Mouse (Mus musculus): ENCODE results near the gene P2ry12. TPM values are rescaled to one million over a fixed set of nuclear protein-coding genes. Genes with fewer than 3 reads are reported as not detected.
A peak's percentile ranks its signal among the peaks of the same experiment; 100 is the strongest.

Gene P2ry12
- polyA plus RNA-seq, 1 experiment from 2014 or later, result 9.2 TPM

DNA sequence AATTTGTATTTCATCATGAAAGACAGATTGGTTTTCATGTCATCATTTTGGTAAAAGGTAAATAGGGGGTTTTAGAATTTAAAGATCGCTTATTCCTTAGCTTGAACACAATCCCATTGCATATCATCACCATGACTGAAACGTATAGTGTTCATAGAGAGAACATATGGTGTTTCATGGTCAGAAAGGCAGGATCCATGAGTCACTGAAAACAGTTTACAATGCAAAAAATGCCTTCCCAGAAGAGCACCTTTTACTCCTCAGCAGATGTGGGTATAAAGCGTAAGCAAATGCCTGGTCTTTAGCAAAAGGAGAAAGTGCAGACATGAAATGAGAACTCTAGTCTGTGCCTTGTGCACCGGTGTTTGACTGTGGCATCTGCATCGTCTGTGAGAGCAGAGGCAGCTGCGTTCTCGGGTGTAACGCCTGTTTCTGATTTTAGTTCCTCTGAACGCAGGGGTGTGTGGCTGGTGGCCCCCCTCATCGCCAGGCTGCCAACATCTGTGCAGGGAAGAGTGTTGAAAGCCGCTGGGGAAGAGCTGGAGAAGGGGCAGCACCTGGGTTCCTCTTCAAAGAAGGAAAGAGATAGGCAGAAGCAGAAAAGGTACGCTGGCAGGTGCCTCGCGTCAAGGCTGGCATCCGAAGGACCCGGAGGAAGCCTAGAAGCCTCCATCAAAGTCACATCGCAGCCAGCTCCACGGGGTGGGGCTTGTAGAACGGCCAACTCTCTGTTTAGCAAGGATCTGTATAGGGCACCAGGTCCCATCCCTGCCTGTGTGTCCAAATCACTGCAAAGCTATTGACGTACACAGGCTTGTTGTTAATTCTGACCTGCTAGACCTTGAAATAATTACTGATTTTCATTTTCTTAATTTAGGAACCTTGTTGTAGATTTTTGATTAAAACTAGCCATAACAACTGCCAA, 4.7 kb downstream of the P2ry12 start:
- no peak overlapping the region for H3K4me3 ChIP-seq (ENCODE audit: low read depth, low read length)
- no peak overlapping the region for H3K9ac ChIP-seq (ENCODE audit: low read length)
- H3K27me3 ChIP-seq (replicated peaks; ENCODE audit: control insufficient read depth, insufficient read depth, low read length), result no peaks in the 10 kb centered on the region
- H3K27ac ChIP-seq (ENCODE audit: low read depth, low read length), result no peak overlapping the region
- H3K4me1 ChIP-seq (ENCODE audit: control insufficient read depth, insufficient read depth, low read length), result peaks cover 9% of the 10 kb centered on the region
- H3K9me3 ChIP-seq (replicated peaks; ENCODE audit: control insufficient read depth, low read length), result no peaks in the 10 kb centered on the region
- H3K36me3 ChIP-seq (ENCODE audit: control insufficient read depth, insufficient read depth, low read length), result no peaks in the 10 kb centered on the region
- ATAC-seq, result no peak
- H3K4me2 ChIP-seq (ENCODE audit: low read length), result no peak overlapping the region
- no peak for DNase-seq (ENCODE audit: low spot score)
- 92% methylated on average over 20 of the region's 20 CpGs for WGBS

DNA sequence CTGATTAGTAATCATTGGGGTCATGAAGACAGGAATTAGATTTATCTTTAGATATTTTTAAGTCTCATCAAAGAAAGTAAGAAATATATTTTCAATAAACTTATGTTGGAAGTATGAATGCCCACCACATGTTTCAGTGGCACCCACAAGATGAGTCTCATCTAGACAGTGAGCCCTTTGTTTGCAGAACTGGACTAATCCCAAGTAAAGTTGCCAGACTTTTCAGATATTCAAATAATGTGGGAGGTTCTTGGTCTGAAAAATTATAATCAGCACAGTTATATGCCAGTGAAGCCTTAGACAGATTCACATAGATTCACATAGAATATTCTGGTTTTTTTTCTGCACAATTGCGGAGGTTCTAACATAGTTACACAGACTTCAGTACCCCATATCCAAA, 12.2 kb downstream of the P2ry12 start:
- 93% methylated on average over 1 of the region's 1 CpGs for WGBS
- Histone ChIP-seq H3K4me3 (ENCODE audit: low read depth, low read length) (no peak overlapping the region), H3K4me2 (ENCODE audit: low read length) (no peak overlapping the region), H3K27ac (ENCODE audit: low read depth, low read length) (no peak overlapping the region), H3K36me3 (ENCODE audit: control insufficient read depth, insufficient read depth, low read length) (no peaks in the 10 kb centered on the region), H3K4me1 (ENCODE audit: control insufficient read depth, insufficient read depth, low read length) (peaks cover 5% of the 10 kb centered on the region; the same call in 1 of the 2 replicates), H3K9me3 (replicated peaks; ENCODE audit: control insufficient read depth, low read length) (no peaks in the 10 kb centered on the region), H3K9ac (ENCODE audit: low read length) (no peak overlapping the region), H3K27me3 (replicated peaks; ENCODE audit: control insufficient read depth, insufficient read depth, low read length) (no peaks in the 10 kb centered on the region)
- DNase-seq (ENCODE audit: low spot score) (no peak), ATAC-seq (no peak)

DNA sequence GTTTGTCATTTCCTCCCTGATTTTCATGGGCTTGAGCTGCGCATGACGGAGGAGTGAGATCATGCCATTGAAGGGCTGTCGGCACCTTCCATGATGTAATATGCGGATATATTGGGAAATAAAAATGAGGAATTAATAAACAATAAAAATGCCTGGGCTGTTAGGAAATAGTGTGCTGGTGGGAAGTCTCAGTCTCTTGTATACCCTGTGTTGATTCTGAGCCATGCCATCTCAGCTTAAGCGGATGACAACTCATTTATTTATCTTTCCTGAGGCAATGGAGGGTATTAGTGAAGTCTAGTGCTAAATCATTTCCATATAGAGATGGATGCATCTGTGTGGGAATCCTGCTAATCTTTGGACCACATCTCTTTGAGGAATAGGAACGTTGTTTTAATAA, 14.6 kb downstream of the P2ry12 start:
- no peak overlapping the region for H3K9ac ChIP-seq (ENCODE audit: low read length)
- 90% methylated on average over 6 of the region's 6 CpGs for WGBS
- ATAC-seq, result no peak
- H3K27me3 ChIP-seq (replicated peaks; ENCODE audit: control insufficient read depth, insufficient read depth, low read length), result no peaks in the 10 kb centered on the region
- no peak overlapping the region for H3K4me2 ChIP-seq (ENCODE audit: low read length)
- DNase-seq (ENCODE audit: low spot score), result no peak
- H3K4me3 ChIP-seq (ENCODE audit: low read depth, low read length), result no peak overlapping the region
- peaks cover 5% of the 10 kb centered on the region; the same call in 1 of the 2 replicates for H3K4me1 ChIP-seq (ENCODE audit: control insufficient read depth, insufficient read depth, low read length)
- H3K36me3 ChIP-seq (ENCODE audit: control insufficient read depth, insufficient read depth, low read length), result no peaks in the 10 kb centered on the region
- no peak overlapping the region for H3K27ac ChIP-seq (ENCODE audit: low read depth, low read length)
- H3K9me3 ChIP-seq (replicated peaks; ENCODE audit: control insufficient read depth, low read length), result no peaks in the 10 kb centered on the region

DNA sequence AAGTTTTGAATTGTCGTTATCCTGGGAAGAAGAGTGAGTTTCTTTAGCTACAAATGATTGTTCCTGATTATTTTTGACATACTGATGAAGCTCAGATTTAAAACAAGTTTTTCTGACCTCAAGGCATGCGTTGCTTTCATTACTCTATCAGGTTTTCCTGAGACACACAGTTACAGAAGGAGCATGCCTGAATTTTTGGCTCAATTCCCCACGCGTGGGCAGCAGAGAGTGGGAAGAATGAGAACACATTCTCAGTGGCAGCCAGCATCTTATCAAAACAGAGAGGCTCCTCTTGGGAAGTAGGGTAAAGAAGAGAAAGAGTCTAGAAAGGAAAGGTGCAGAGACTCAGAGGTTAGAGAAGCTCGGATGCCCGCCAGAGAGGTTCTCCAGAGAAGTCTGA, 19.3 kb downstream of the P2ry12 start:
- H3K36me3 ChIP-seq (ENCODE audit: control insufficient read depth, insufficient read depth, low read length), result no peaks in the 10 kb centered on the region
- 79% methylated on average over 6 of the region's 6 CpGs for WGBS
- DNase-seq (ENCODE audit: low spot score) (no peak), ATAC-seq (no peak)
- H3K27ac ChIP-seq (ENCODE audit: low read depth, low read length), result no peak overlapping the region
- no peak overlapping the region for H3K4me3 ChIP-seq (ENCODE audit: low read depth, low read length)
- H3K4me2 ChIP-seq (ENCODE audit: low read length), result no peak overlapping the region
- H3K4me1 ChIP-seq (ENCODE audit: control insufficient read depth, insufficient read depth, low read length), result no peaks in the 10 kb centered on the region
- H3K27me3 ChIP-seq (replicated peaks; ENCODE audit: control insufficient read depth, insufficient read depth, low read length), result no peaks in the 10 kb centered on the region
- no peaks in the 10 kb centered on the region for H3K9me3 ChIP-seq (replicated peaks; ENCODE audit: control insufficient read depth, low read length)
- H3K9ac ChIP-seq (ENCODE audit: low read length), result no peak overlapping the region

DNA sequence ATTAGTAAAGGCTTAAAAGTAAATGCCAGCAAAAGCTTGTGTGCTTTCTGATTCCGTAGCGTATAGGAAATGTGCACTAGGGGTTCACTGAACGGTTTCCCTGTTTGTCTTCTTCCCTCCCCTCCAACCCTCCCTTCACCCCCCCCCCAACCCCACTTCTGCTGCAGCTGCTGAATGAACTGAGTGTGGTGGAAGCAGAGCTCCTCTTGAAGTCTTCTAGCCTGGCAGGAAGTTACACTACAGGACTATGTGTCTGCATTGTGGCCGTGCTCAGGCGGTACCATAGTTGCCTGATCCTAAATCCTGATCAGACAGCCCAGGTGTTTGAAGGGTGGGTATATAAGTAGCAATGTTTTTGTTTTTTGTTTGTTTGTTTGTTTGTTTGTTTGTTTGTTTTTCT, 27.8 kb downstream of the P2ry12 start:
- 79% methylated on average over 5 of the region's 5 CpGs for WGBS
- Histone ChIP-seq H3K27me3 (replicated peaks; ENCODE audit: control insufficient read depth, insufficient read depth, low read length) (no peaks in the 10 kb centered on the region), H3K36me3 (ENCODE audit: control insufficient read depth, insufficient read depth, low read length) (no peaks in the 10 kb centered on the region), H3K9me3 (replicated peaks; ENCODE audit: control insufficient read depth, low read length) (no peaks in the 10 kb centered on the region), H3K4me2 (ENCODE audit: low read length) (no peak overlapping the region), H3K9ac (ENCODE audit: low read length) (no peak overlapping the region), H3K27ac (ENCODE audit: low read depth, low read length) (no peak overlapping the region), H3K4me1 (ENCODE audit: control insufficient read depth, insufficient read depth, low read length) (no peaks in the 10 kb centered on the region), H3K4me3 (ENCODE audit: low read depth, low read length) (no peak overlapping the region)
- DNase-seq (ENCODE audit: low spot score), result no peak
- no peak for ATAC-seq

DNA sequence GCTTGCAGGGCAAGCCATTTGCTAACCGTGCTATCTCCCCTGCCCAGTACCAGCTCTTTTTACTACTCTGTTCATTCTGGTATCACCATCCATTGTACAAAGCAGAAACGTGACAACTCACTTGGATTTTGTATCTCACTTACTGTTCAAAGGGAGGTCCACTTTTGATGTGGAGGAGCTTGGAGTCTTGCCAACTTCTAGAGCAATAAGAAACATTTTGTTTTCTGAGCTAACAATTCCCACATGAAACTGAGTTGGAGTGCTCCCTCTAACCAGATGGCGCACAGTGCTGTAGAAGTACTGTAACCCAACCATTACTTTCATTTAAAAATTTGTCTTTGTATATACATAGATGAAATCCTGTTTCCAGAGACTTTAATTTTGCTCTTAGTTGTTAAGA, 31.8 kb downstream of the P2ry12 start:
- H3K4me2 ChIP-seq (ENCODE audit: low read length), result no peak overlapping the region
- no peak for ATAC-seq
- H3K9me3 ChIP-seq (replicated peaks; ENCODE audit: control insufficient read depth, low read length), result no peaks in the 10 kb centered on the region
- DNase-seq (ENCODE audit: low spot score), result peak; percentile 20
- H3K27ac ChIP-seq (ENCODE audit: low read depth, low read length), result no peak overlapping the region
- H3K9ac ChIP-seq (ENCODE audit: low read length), result no peak overlapping the region
- WGBS, result 71% methylated on average over 3 of the region's 3 CpGs
- H3K36me3 ChIP-seq (ENCODE audit: control insufficient read depth, insufficient read depth, low read length), result no peaks in the 10 kb centered on the region
- H3K4me1 ChIP-seq (ENCODE audit: control insufficient read depth, insufficient read depth, low read length), result no peaks in the 10 kb centered on the region
- no peak overlapping the region for H3K4me3 ChIP-seq (ENCODE audit: low read depth, low read length)
- H3K27me3 ChIP-seq (replicated peaks; ENCODE audit: control insufficient read depth, insufficient read depth, low read length), result no peaks in the 10 kb centered on the region

DNA sequence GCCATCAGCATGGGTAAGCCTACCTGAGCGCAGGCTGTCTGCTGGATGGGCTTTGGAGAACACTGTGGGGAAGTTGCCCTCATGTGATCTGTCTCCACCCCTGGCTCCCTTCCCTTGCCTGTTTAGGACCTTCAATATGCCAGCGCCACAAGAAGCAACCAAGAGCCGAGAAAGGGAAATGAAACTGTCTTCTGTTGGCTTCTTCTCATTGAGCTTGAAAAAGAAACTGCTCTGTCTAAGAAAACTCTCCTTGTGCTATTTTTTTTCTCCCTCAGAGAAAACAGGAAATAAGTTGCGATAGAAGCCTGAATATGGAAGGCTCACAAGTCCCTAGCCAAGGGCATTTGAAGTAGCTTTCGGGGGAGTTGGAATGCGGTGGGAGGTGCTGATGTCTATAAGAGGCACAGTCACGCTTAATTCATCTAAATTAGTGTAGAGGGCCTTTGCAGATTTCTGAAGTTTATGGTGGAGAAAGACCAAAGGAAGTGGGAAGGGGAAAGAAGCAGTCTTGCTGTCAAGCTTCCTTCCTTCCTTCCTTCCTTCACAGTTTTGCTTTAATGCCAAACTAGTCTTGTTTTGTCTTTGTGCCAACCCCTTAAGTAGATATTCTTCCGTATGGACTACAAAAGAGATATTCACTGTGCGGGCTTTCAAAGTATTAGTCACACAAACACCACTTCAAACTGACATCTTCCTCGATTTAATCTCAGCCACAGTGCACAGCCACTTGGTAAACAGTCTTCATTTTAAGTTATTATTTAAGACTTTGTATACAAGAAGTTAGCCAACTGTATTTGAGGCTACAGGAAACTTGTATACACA, 33.7 kb downstream of the P2ry12 start:
- H3K9me3 ChIP-seq (replicated peaks; ENCODE audit: control insufficient read depth, low read length), result no peaks in the 10 kb centered on the region
- no peak overlapping the region for H3K4me2 ChIP-seq (ENCODE audit: low read length)
- no peaks in the 10 kb centered on the region for H3K27me3 ChIP-seq (replicated peaks; ENCODE audit: control insufficient read depth, insufficient read depth, low read length)
- no peaks in the 10 kb centered on the region for H3K4me1 ChIP-seq (ENCODE audit: control insufficient read depth, insufficient read depth, low read length)
- WGBS, result 78% methylated on average over 10 of the region's 10 CpGs
- no peaks in the 10 kb centered on the region for H3K36me3 ChIP-seq (ENCODE audit: control insufficient read depth, insufficient read depth, low read length)
- H3K9ac ChIP-seq (ENCODE audit: low read length), result no peak overlapping the region
- ATAC-seq (no peak), DNase-seq (ENCODE audit: low spot score) (no peak)
- H3K27ac ChIP-seq (ENCODE audit: low read depth, low read length), result no peak overlapping the region
- H3K4me3 ChIP-seq (ENCODE audit: low read depth, low read length), result no peak overlapping the region

DNA sequence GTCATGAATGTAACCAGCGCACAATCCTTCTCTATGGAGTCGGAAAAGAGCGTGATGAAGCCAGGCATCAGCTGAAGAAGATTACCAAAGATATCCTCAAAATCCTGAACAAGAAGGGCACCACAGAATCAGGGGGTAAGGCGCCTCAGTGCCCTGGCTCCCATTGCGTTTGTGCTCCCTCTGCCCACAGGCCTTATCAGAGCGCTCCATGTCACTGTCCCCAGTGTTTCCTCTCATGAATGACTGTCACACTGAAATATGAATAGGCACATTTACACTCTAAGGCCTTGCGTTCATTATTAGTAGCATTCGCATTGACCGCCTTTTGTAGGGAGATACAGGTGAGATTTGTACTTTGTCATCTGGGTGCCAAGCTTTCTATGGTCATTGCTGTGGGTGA, 35.0 kb downstream of the P2ry12 start:
- H3K4me3 ChIP-seq (ENCODE audit: low read depth, low read length), result no peak overlapping the region
- H3K27ac ChIP-seq (ENCODE audit: low read depth, low read length), result no peak overlapping the region
- H3K9ac ChIP-seq (ENCODE audit: low read length), result no peak overlapping the region
- H3K9me3 ChIP-seq (replicated peaks; ENCODE audit: control insufficient read depth, low read length), result no peaks in the 10 kb centered on the region
- no peaks in the 10 kb centered on the region for H3K27me3 ChIP-seq (replicated peaks; ENCODE audit: control insufficient read depth, insufficient read depth, low read length)
- H3K4me1 ChIP-seq (ENCODE audit: control insufficient read depth, insufficient read depth, low read length), result no peaks in the 10 kb centered on the region
- H3K36me3 ChIP-seq (ENCODE audit: control insufficient read depth, insufficient read depth, low read length), result no peaks in the 10 kb centered on the region
- no peak for DNase-seq (ENCODE audit: low spot score)
- ATAC-seq, result no peak
- WGBS, result 96% methylated on average over 9 of the region's 9 CpGs
- no peak overlapping the region for H3K4me2 ChIP-seq (ENCODE audit: low read length)

DNA sequence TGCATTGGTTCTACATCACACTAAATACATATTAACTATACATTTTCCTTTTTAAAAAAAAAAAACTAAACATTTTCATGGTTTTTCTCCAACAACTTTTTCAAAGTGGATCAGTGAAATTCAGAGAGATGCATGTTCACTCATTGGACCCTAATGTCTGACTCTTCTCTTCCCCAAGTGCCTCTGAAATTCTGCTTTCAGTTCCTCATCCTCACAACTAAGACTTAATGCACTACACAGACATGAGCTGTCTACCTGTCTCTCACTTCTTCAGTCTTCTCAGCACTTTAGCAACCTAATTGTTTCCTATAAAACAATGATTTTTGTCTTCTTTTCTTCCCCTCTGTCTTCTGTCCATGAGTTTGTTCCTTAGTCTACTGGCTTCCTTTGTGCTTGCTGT, 37.3 kb downstream of the P2ry12 start:
- H3K4me3 ChIP-seq (ENCODE audit: low read depth, low read length), result no peak overlapping the region
- no peak overlapping the region for H3K4me2 ChIP-seq (ENCODE audit: low read length)
- no peaks in the 10 kb centered on the region for H3K9me3 ChIP-seq (replicated peaks; ENCODE audit: control insufficient read depth, low read length)
- no peak overlapping the region for H3K27ac ChIP-seq (ENCODE audit: low read depth, low read length)
- H3K36me3 ChIP-seq (ENCODE audit: control insufficient read depth, insufficient read depth, low read length), result no peaks in the 10 kb centered on the region
- H3K4me1 ChIP-seq (ENCODE audit: control insufficient read depth, insufficient read depth, low read length), result no peaks in the 10 kb centered on the region
- DNase-seq (ENCODE audit: low spot score), result no peak
- no peak for ATAC-seq
- no peak overlapping the region for H3K9ac ChIP-seq (ENCODE audit: low read length)
- H3K27me3 ChIP-seq (replicated peaks; ENCODE audit: control insufficient read depth, insufficient read depth, low read length), result no peaks in the 10 kb centered on the region

Measured in forebrain, embryonic 14.5 days (tissue).